Mouse (Mus musculus): Measurements from ENCODE around the gene Hpf1.

Hpf1 gene

GRCm38 (mm10) chr8:60889843-60890519 lies at the start of gene Hpf1:
Gene Hpf1, plus strand, starts transcription at chr8:60890418.
- DNase-seq (ENCODE audit: low read depth, low spot score): peak; percentile 95

GRCm38 (mm10) chr8:60842388-60842787 lies 47.8 kb upstream of the Hpf1 start:
- DNase-seq (ENCODE audit: low read depth, low spot score): no peak

- no peak for DNase-seq (ENCODE audit: low read depth, low spot score)
Observed at GRCm38 (mm10) chr8:60857559-60857958, 32.7 kb upstream of the Hpf1 start.

- DNase-seq (ENCODE audit: low read depth, low spot score): no peak
Observed at GRCm38 (mm10) chr8:60858091-60858490, 32.1 kb upstream of the Hpf1 start.

GRCm38 (mm10) chr8:60858911-60859476 lies 31.2 kb upstream of the Hpf1 start:
- no peak for DNase-seq (ENCODE audit: low read depth, low spot score)

- no peak for DNase-seq (ENCODE audit: low read depth, low spot score)
Observed at GRCm38 (mm10) chr8:60859605-60860004, 30.6 kb upstream of the Hpf1 start.

GRCm38 (mm10) chr8:60860749-60861148 lies 29.5 kb upstream of the Hpf1 start:
- no peak for DNase-seq (ENCODE audit: low read depth, low spot score)

GRCm38 (mm10) chr8:60861783-60862182 lies 28.4 kb upstream of the Hpf1 start:
- DNase-seq (ENCODE audit: low read depth, low spot score): no peak

GRCm38 (mm10) chr8:60864875-60865274 lies 25.3 kb upstream of the Hpf1 start:
- DNase-seq (ENCODE audit: low read depth, low spot score): no peak

- DNase-seq (ENCODE audit: low read depth, low spot score): peak; percentile 78
Observed at GRCm38 (mm10) chr8:60865504-60866114, 24.6 kb upstream of the Hpf1 start.

GRCm38 (mm10) chr8:60867468-60868115 lies 22.6 kb upstream of the Hpf1 start:
- no peak for DNase-seq (ENCODE audit: low read depth, low spot score)

- DNase-seq (ENCODE audit: low read depth, low spot score): no peak
Observed at GRCm38 (mm10) chr8:60868236-60868965, 21.8 kb upstream of the Hpf1 start.

- no peak for DNase-seq (ENCODE audit: low read depth, low spot score)
Observed at GRCm38 (mm10) chr8:60869761-60870160, 20.5 kb upstream of the Hpf1 start.

- no peak for DNase-seq (ENCODE audit: low read depth, low spot score)
Observed at GRCm38 (mm10) chr8:60870231-60871193, 19.7 kb upstream of the Hpf1 start.

- no peak for DNase-seq (ENCODE audit: low read depth, low spot score)
Observed at GRCm38 (mm10) chr8:60878617-60879016, 11.6 kb upstream of the Hpf1 start.

- DNase-seq (ENCODE audit: low read depth, low spot score): no peak
Observed at GRCm38 (mm10) chr8:60883419-60884137, 6.6 kb upstream of the Hpf1 start.

- no peak for DNase-seq (ENCODE audit: low read depth, low spot score)
Observed at GRCm38 (mm10) chr8:60886736-60887135, 3.5 kb upstream of the Hpf1 start.

GRCm38 (mm10) chr8:60889131-60889842 lies 931 bp upstream of the Hpf1 start:
- DNase-seq (ENCODE audit: low read depth, low spot score): no peak

- DNase-seq (ENCODE audit: low read depth, low spot score): no peak
Observed at GRCm38 (mm10) chr8:60890520-60890874, 279 bp downstream of the Hpf1 start.

GRCm38 (mm10) chr8:60891757-60892156 lies 1.5 kb downstream of the Hpf1 start:
- DNase-seq (ENCODE audit: low read depth, low spot score): no peak
